Mouse (Mus musculus): ENCODE results near the gene Ndufb5.
"Not testable (repeated sequence)": the region's sequence is repeated elsewhere in the genome, so short reads cannot be mapped to it uniquely, and the experiment has no call there.

GRCm38 (mm10) chr3:32717403-32717802, 19.4 kb upstream of the Ndufb5 start:
- TF ChIP-seq MAX (IDR thresholded peaks at IDR 0.05; ENCODE audit: low read depth); POLR2A (IDR thresholded peaks at IDR 0.05; ENCODE audit: insufficient read length, low read depth); USF1 (IDR thresholded peaks at IDR 0.05; ENCODE audit: low read depth); MYOG (IDR thresholded peaks at IDR 0.05; ENCODE audit: control insufficient read depth in 1 of 3, insufficient read depth in 1 of 3, insufficient read length in 2 of 3, low read depth in 2 of 3); POLR2AphosphoS2 (IDR thresholded peaks at IDR 0.05; ENCODE audit: insufficient read length, low read depth); TCF3 (IDR thresholded peaks at IDR 0.05; ENCODE audit: insufficient read length, low read depth); E2F4 (IDR thresholded peaks at IDR 0.05; ENCODE audit: insufficient read depth); TCF12 (IDR thresholded peaks at IDR 0.05; ENCODE audit: insufficient read depth, poor library complexity, severe bottlenecking): not testable (repeated sequence)
